Mouse (Mus musculus): ENCODE results near the gene Syde2. TPM values are rescaled to one million over a fixed set of nuclear protein-coding genes. Genes with fewer than 3 reads are reported as not detected.

The Syde2 gene
- total and polyA plus RNA-seq, 3 experiments: 0.02 to 0.76 TPM; not detected in 1

GRCm38 (mm10) chr3:146039132-146039903, 51.6 kb downstream of the Syde2 start:
- Histone ChIP-seq H3K4me3 (ENCODE audit: low read depth, low read length) (no peak overlapping the region), H3K9me3 (replicated peaks) (peaks cover 3% of the 10 kb centered on the region; the same call in 1 of the 2 replicates), H3K36me3 (replicated peaks) (no peaks in the 10 kb centered on the region), H3K4me1 (ENCODE audit: insufficient read depth, low read depth, low read length) (peaks cover 22% of the 10 kb centered on the region), H3K27me3 (ENCODE audit: insufficient read depth, low read length) (no peaks in the 10 kb centered on the region)
- DNase-seq (ENCODE audit: low spot score): no peak
- no peak for TF ChIP-seq GATA1 (IDR thresholded peaks at IDR 0.05; ENCODE audit: borderline replicate concordance, low read length)
- TF ChIP-seq POLR2AphosphoS5 (IDR thresholded peaks at IDR 0.05; ENCODE audit: insufficient replicate concordance, low read depth, low read length): no peak
- TF ChIP-seq TAL1 (conservative IDR thresholded peaks at IDR 0.05; ENCODE audit: low read depth, low read length): no peak
- TF ChIP-seq GATA2 (IDR thresholded peaks at IDR 0.05; ENCODE audit: borderline replicate concordance, low read depth, low read length): no peak
- TF ChIP-seq CTCF (IDR thresholded peaks at IDR 0.05; ENCODE audit: low read depth, low read length): no peak
- ATAC-seq (ENCODE audit: extremely low read depth, insufficient number of reproducible peaks, low FRiP score, poor library complexity, severe bottlenecking): no peak

GRCm38 (mm10) chr3:146041382-146041781, 53.7 kb downstream of the Syde2 start:
- DNase-seq (ENCODE audit: low spot score): no peak
- Histone ChIP-seq H3K36me3 (replicated peaks) (no peaks in the 10 kb centered on the region), H3K27me3 (ENCODE audit: insufficient read depth, low read length) (no peaks in the 10 kb centered on the region), H3K4me1 (ENCODE audit: insufficient read depth, low read depth, low read length) (peaks cover 39% of the 10 kb centered on the region), H3K4me3 (ENCODE audit: low read depth, low read length) (no peak overlapping the region), H3K9me3 (replicated peaks) (peaks cover 3% of the 10 kb centered on the region; the same call in 1 of the 2 replicates)
- ATAC-seq (ENCODE audit: extremely low read depth, insufficient number of reproducible peaks, low FRiP score, poor library complexity, severe bottlenecking): no peak
- TF ChIP-seq GATA1 (IDR thresholded peaks at IDR 0.05; ENCODE audit: borderline replicate concordance, low read length): no peak
- TF ChIP-seq TAL1 (conservative IDR thresholded peaks at IDR 0.05; ENCODE audit: low read depth, low read length): no peak
- TF ChIP-seq POLR2AphosphoS5 (IDR thresholded peaks at IDR 0.05; ENCODE audit: insufficient replicate concordance, low read depth, low read length): no peak
- TF ChIP-seq CTCF (IDR thresholded peaks at IDR 0.05; ENCODE audit: low read depth, low read length): no peak
- no peak for TF ChIP-seq GATA2 (IDR thresholded peaks at IDR 0.05; ENCODE audit: borderline replicate concordance, low read depth, low read length)

GRCm38 (mm10) chr3:146044977-146045376, 57.3 kb downstream of the Syde2 start:
- H3K27me3 ChIP-seq (ENCODE audit: insufficient read depth, low read length): no peaks in the 10 kb centered on the region
- DNase-seq (ENCODE audit: low spot score) (no peak), ATAC-seq (ENCODE audit: extremely low read depth, insufficient number of reproducible peaks, low FRiP score, poor library complexity, severe bottlenecking) (no peak)
- H3K4me3 ChIP-seq (ENCODE audit: low read depth, low read length): no peak overlapping the region
- no peaks in the 10 kb centered on the region for H3K9me3 ChIP-seq (replicated peaks)
- no peaks in the 10 kb centered on the region for H3K36me3 ChIP-seq (replicated peaks)
- H3K4me1 ChIP-seq (ENCODE audit: insufficient read depth, low read depth, low read length): peaks cover 69% of the 10 kb centered on the region
- no peak for TF ChIP-seq GATA1 (IDR thresholded peaks at IDR 0.05; ENCODE audit: borderline replicate concordance, low read length)
- TF ChIP-seq POLR2AphosphoS5 (IDR thresholded peaks at IDR 0.05; ENCODE audit: insufficient replicate concordance, low read depth, low read length): no peak

GRCm38 (mm10) chr3:146046076-146046475, 58.4 kb downstream of the Syde2 start:
- H3K9me3 ChIP-seq (replicated peaks): no peaks in the 10 kb centered on the region
- H3K27me3 ChIP-seq (ENCODE audit: insufficient read depth, low read length): no peaks in the 10 kb centered on the region
- DNase-seq (ENCODE audit: low spot score) (no peak), ATAC-seq (ENCODE audit: extremely low read depth, insufficient number of reproducible peaks, low FRiP score, poor library complexity, severe bottlenecking) (no peak)
- TF ChIP-seq GATA2 (IDR thresholded peaks at IDR 0.05; ENCODE audit: borderline replicate concordance, low read depth, low read length): no peak
- no peak for TF ChIP-seq GATA1 (IDR thresholded peaks at IDR 0.05; ENCODE audit: borderline replicate concordance, low read length)
- TF ChIP-seq TAL1 (conservative IDR thresholded peaks at IDR 0.05; ENCODE audit: low read depth, low read length): no peak
- no peak for TF ChIP-seq CTCF (IDR thresholded peaks at IDR 0.05; ENCODE audit: low read depth, low read length)
- TF ChIP-seq POLR2AphosphoS5 (IDR thresholded peaks at IDR 0.05; ENCODE audit: insufficient replicate concordance, low read depth, low read length): no peak
- peaks cover 75% of the 10 kb centered on the region for H3K4me1 ChIP-seq (ENCODE audit: insufficient read depth, low read depth, low read length)
- H3K4me3 ChIP-seq (ENCODE audit: low read depth, low read length): no peak overlapping the region
- H3K36me3 ChIP-seq (replicated peaks): no peaks in the 10 kb centered on the region

- Histone ChIP-seq H3K27me3 (ENCODE audit: insufficient read depth, low read length) (no peaks in the 10 kb centered on the region), H3K4me3 (ENCODE audit: low read depth, low read length) (peak overlapping the region; percentile 65), H3K4me1 (ENCODE audit: insufficient read depth, low read depth, low read length) (peaks cover 83% of the 10 kb centered on the region), H3K36me3 (replicated peaks) (no peaks in the 10 kb centered on the region), H3K9me3 (replicated peaks) (no peaks in the 10 kb centered on the region)
- ATAC-seq (ENCODE audit: extremely low read depth, insufficient number of reproducible peaks, low FRiP score, poor library complexity, severe bottlenecking) (peak; percentile 78), DNase-seq (ENCODE audit: low spot score) (peak; percentile 61)
- TF ChIP-seq CTCF (IDR thresholded peaks at IDR 0.05; ENCODE audit: low read depth, low read length) (no peak), TAL1 (conservative IDR thresholded peaks at IDR 0.05; ENCODE audit: low read depth, low read length) (no peak), GATA2 (IDR thresholded peaks at IDR 0.05; ENCODE audit: borderline replicate concordance, low read depth, low read length) (no peak), GATA1 (IDR thresholded peaks at IDR 0.05; ENCODE audit: borderline replicate concordance, low read length) (no peak)
Observed at GRCm38 (mm10) chr3:146047704-146048207, 60.1 kb downstream of the Syde2 start.

- Histone ChIP-seq H3K4me1 (ENCODE audit: insufficient read depth, low read depth, low read length) (peaks cover 81% of the 10 kb centered on the region), H3K27me3 (ENCODE audit: insufficient read depth, low read length) (no peaks in the 10 kb centered on the region)
Observed at GRCm38 (mm10) chr3:146049951-146050350, 62.3 kb downstream of the Syde2 start.

More at GRCm38 (mm10) chr3:146049951-146050350, 62.3 kb downstream of the Syde2 start:
- H3K9me3 ChIP-seq (replicated peaks): no peaks in the 10 kb centered on the region
- no peak for DNase-seq (ENCODE audit: low spot score)
- no peak for ATAC-seq (ENCODE audit: extremely low read depth, insufficient number of reproducible peaks, low FRiP score, poor library complexity, severe bottlenecking)
- no peaks in the 10 kb centered on the region for H3K36me3 ChIP-seq (replicated peaks)
- no peak overlapping the region for H3K4me3 ChIP-seq (ENCODE audit: low read depth, low read length)
- TF ChIP-seq CTCF (IDR thresholded peaks at IDR 0.05; ENCODE audit: low read depth, low read length) (no peak), GATA2 (IDR thresholded peaks at IDR 0.05; ENCODE audit: borderline replicate concordance, low read depth, low read length) (no peak), GATA1 (IDR thresholded peaks at IDR 0.05; ENCODE audit: borderline replicate concordance, low read length) (no peak), TAL1 (conservative IDR thresholded peaks at IDR 0.05; ENCODE audit: low read depth, low read length) (no peak), POLR2AphosphoS5 (IDR thresholded peaks at IDR 0.05; ENCODE audit: insufficient replicate concordance, low read depth, low read length) (no peak)

All from G1E (cell line).